Mouse (Mus musculus) erythroid progenitor cell, adult 5-6 weeks (primary cell): ENCODE data around the gene Evl. TPM values are rescaled to one million over a fixed set of nuclear protein-coding genes. Genes with fewer than 3 reads are reported as not detected.

Experiments
- ATAC-seq: replicated peaks from 2 replicates; pipeline ENCODE4 v1.8.0; 2016; ENCODE audit warnings: moderate number of reproducible peaks, mild to moderate bottlenecking, moderate TSS enrichment, inconsistent platforms; ENCODE audit not compliant: poor library complexity, low FRiP score, severe bottlenecking
- total RNA-seq, 2 experiments: library from RNA; stranded (forward) in 1 of 2; stranded (reverse) in 1 of 2; fragments of 150-400 nt in 1 of 2; fragments of 186-747, 209-891 nt in 1 of 2; gene quantifications; 2 replicates each; pipeline versions ENCODE4 v1.2.3 to v1.2.4; 2015 to 2017; ENCODE audit warnings: low replicate concordance in 2 of 2

The Evl gene
- total RNA-seq, 2 experiments from 2014 or later: 13.4 to 56.6 TPM

DNA sequence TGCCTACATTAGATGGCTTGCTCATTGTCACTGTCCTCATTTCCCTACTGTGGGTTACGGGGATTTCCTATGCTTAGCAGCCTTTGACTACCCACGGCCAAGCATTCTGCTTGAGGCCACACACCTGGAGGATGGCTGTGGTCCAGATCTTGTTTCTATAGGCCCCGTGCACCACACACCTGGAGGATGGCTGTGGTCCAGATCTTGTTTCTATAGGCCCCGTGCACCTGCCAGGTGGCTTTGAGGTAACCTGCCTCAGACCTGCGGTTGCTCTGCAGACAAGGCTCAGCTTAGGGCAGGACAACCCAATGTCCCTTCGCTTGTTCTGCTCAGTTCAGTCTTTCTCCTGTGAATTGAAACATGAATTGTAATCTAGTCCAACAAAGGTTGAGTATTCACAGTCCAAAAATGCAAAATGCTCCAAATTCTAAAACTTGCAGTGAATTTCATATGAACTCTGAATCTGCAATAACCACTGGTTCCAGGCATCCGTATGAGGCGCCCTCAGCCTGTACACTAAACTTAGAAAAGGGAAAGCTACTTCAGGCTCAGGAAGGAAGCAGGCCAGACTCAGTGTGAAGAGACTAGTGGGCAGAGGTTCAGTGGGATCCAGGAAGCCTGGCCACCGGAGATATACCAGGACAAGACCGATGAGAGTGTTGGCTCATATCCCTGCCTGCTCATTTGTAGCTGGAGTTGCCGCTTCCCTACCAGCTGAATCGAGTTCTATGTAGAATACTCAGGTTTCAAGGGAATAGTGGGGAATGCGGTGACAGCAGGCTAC lies 127.9 kb downstream of the Evl start:
- no peak for ATAC-seq

DNA sequence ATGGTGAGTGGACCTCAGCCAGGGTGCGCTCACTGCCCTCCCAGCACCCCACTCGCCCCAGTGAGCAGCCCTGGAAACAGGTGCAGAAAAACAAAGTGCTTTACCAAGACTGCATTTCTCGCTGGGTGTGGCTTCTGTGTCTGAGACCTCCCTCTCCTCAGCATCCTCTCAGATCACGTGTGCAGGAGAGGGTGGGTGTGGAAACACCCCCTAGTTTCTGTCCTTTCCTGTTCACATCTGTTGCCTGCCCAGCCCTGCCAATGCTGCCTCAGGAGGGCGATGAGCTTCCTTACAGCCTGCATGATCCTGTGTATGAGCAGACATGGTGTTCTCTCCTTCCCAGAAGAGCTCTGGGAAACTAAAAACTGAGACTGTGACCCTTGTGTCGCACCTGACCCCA lies 131.9 kb downstream of the Evl start:
- ATAC-seq: no peak

DNA sequence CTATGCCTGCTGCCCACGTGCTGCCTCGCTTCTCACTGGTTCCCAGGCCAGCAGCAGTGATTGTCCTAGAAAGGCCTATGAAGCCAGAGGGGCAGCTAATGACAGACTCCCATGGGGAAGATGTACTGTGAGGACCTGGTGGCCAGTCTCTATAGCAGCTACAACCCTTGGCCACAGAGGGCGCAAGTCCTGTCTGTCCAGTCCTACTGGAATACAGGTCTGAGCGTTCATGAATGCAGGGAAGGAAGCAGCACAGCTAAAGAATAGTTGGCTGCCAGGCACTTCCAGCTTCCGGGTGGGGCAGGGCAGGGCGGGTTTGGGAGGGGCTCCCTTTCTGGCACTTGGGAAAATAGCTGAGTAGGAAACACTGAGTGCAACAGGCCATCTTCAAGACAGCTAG lies 132.4 kb downstream of the Evl start:
- ATAC-seq: no peak

DNA sequence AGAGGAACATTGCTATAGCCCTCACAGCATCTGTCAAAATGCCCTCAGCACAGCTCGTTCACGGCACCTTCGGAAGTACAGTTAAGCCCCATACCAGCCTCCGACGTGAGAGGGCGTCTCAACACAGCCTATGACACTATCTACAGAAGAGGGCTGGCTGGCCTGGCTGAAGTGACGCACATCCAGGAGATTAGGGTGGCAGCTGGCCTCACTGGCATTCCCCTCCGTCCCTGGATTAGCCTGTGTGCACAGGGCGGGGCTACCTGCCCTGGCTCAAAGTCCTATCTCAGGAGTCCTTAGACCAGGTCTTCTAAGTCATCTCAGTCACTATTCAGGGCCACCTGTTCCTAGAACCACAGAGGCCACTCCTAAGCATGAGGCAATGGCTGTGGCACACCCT lies 134.6 kb downstream of the Evl start:
- ATAC-seq: no peak

DNA sequence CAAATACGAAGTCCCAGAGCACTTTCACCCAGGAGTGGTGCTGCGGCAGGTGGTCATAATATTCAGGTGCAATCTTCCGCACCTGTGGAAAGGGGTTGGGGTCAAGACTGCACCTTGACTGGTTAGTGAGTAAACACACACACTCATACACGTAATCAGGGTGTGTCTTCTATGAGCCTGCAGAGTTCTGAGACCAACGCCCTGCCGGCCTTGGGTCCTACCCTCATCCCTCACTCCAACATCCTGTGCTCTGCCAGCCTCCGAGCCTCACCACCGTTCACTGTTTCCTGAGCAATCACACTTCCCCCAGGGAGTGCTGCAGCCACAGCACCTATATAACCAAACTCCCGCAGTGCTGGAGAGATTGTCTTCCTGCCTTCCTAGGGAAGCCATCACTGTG lies 136.0 kb downstream of the Evl start:
- no peak for ATAC-seq

DNA sequence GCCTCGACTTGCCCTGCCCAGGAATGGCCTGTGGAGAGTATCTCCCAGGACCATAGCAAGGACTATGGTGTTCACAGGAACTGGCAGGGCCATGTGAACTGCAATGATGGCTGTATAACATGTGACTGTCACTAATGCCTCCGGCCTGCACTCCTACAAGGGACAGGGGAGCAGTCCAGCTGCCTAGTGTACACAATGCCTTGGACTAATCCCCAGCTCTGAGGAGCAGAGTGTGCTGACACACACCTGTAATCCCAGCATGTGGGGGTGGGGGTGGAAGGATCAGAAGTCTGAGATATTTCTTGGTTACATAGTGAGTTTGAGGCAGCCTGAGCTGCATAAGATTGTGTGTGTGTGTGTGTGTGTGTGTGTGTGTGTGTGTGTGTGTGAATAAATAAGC lies 139.1 kb downstream of the Evl start:
- ATAC-seq: no peak

DNA sequence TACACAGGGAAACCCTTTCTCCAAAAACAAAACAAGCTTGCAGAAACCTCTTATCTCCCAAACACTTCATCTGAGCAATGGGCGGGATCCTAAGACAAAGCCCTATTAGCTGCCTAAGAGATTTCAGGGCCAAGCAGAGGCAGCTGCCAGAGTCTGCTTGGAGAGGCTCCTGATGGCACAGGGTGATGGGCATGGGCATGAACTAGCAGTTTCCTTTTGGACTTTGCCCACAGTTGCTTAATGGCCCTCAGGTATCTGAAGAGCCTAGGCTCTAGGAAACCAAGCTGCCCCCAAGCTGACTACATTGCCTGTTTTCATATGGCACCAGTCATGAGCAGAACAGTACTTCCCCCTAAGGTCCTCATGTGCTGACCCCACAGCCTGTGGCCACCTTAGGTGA lies 139.7 kb downstream of the Evl start:
- ATAC-seq: no peak

DNA sequence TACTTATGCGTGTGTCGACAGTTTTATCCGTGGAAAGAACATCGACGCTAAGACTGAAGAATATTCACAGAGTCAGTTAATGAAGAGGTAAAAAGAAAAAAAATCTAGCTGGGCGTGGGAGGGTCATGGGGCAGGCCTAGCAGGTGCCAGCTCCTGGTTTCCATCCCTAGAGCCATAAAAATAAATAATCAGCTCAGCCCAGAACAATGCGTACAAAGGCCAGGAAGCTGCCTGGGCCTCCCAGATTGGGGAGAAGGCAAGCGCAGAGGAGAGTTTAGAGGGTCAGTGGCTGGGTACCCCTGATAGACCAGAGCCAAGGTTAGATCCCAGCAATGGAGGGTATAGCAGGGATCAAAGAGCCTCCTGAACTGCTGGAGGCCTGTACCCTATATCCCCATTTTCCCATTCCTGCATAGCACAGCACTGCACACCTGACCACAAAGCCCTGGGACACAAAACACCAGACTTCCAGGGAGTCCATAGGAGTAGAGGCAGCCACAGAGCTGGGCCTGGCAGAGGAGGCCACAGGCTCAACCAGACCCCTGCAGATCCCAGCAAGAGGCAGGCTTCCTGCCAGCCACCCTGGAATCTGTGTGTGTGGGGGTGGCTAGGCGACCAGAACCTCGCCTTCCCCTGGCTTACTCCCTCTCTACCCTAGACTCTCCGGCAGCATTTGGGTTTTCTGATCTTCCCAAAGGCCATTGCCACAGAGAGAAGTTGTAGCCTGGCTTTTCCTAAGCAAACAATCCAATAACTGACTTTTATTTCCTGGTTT lies 144.4 kb downstream of the Evl start:
- ATAC-seq: no peak

DNA sequence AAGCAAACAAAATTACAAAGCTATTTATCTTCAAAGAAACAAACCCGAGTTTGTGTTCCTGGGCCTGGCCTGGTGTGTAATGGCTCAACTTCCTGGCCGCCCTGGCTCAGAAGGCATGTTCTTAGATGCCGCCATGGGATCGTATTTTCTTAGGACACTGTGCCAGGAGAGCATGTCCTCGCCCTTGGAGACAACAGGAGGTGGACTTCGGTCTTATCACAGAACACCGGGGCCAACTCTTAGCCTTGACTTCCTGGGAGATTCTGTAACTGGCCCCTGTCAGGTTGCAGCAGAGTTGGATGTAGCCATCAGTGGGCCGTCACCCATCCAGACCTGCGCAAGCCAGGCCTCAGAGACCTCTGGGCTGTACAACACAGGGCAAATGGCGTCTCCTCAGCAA lies 145.1 kb downstream of the Evl start:
- ATAC-seq: no peak

DNA sequence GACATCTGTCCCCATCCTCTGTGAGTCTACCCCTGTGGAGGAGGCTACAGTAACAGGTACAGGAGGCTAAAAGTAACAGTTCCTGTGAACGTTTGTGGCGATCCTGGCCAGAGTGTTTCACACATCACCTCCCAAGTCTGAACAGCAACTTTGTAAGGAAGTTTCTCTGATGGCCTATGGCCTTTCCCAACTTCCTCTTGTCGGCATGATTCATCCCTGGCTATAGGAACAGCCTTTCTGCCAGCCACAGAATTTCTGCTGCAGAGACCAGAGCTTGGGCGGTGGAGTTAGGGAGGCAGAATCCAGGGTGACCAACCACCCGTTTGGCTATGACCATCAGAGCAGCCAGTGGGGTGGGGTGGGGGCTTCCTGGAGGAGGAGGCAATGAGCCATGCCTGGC lies 145.5 kb downstream of the Evl start:
- ATAC-seq: no peak

DNA sequence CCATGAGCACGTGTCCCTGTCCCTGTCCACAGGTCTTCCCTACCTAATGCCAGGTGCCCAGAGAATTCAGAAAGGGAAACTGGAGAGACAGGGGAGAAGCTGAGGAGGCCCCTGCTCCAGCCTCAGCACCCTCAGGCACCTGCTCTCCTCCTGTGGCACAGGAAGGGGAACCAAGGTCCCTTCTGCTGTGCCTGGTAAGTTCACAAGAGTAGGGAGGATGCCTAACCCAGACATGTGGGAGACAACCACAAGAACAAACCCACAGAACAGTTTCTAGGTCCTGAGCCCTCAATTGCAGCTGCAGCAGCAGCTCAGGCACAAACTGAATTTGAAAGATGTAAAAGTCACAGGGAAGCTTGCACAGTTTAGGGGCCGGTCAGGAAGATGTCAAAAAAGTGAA lies 146.7 kb downstream of the Evl start:
- no peak for ATAC-seq

DNA sequence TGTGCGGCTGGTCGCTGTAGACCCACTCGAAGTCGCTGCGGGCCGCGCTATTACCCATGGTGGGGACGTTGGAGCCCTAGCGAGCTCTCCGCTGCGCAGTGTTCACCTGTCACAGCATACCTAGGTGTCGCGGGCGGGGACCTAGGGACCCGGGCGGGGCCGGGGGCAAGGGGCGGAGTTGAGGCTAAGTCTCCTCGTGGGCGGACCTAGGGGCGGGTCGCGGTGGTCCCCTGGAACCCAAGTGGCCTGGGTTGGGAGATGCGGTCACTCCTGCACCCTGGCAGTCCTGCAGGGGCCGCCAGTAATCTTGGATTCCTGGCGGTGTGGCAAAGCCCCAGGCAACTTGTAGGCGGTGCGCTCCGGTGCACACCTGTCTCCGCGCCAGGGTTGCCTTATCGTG lies 147.7 kb downstream of the Evl start, which contains the start of gene Degs2:
Degs2 (minus strand) TSS at position 131 of the 400 bp plus-strand sequence.
- ATAC-seq: no peak

DNA sequence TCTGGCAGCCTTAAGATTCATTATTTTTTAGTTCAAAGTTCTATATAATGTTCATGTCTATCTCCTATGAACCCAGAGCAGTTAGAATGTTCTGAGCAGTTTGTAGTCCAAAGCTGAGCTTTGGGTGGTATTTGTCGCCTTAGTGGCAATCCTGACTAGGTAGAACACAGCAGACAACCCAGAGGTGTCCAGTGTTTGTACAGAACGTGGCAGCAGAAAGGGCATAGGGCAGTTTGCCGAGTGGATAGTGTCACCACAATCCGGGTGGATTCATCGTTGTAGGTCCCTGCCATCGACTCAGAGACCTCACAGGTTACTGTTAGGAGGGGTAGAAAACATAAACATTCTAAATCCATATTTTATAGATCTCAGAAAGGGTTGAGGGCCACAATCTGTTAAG lies 151.0 kb downstream of the Evl start:
- ATAC-seq: no peak

DNA sequence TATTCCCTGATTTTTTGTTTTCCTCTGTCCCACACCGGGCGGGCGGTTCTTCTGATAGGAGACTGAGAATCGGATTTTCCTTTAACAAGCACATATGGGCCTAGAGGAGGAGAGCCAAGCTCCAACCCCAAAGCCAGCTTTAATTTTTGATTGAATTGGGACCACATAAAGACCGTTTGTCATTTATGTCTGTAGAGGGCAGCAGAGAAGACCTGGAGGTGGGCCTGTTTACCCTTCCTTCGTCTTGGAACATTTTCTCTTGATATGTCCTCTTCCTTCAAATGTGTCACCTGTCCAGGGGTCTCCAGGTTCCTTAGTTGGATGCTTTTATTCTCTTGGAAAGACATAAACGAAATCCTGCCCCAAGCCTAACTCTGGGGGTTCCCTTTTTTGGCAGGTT lies 151.6 kb downstream of the Evl start:
- no peak for ATAC-seq

DNA sequence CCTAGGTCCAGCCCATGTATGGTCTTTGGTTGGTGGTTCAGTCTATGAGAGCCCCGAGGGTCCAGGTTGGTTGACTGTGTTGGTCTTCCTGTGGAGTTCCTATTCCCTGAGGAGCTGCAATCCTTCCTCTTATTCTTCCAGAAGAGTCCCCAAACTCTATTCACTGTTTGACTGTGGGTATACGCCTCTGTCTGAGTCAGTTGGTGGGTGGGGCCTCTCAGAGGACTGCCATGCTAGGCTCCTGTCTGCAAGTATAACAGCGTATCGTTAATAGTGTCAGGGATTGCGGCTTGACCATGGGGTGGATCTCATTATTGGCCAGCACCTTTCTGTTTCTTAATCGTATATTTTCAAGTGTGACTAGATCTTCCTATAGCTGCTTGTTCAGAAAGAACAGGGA lies 154.9 kb downstream of the Evl start:
- no peak for ATAC-seq

DNA sequence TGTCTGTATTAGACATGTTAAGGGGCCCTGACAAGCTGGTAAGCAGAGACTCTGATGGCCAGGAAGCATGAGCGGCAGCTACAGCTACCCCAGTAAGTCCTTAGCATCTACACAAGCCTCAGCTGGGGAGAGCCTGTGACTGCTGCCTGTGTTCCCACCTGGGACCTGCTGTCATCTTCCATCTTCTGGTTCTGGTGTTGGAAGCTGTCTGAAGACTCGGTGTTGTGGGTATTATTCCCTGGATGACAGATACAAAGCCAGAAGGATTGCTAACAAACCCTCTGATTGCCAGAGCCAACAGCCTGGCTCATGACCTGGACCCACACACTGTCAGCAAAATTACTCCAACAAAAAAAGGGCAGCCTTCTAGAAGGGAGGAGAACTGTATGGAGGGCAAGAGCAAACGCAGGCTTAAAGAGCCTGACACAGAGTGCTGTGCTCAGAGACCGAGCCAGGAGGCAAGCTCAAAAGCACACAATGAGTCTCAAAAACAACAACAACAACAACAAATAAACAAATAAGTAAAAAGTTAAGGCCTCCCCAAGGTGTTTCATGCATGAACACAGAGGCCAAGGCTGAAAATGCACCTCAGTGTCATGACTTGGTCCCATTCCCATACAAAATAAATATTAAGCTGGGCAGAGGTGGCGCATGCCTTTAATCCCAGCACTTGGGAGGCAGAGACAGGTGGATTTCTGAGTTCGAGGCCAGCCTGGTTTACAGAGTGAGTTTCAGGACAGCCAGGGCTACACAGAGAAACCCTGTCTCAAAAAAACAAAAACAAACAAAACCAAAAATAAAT lies 155.6 kb downstream of the Evl start:
- no peak for ATAC-seq

DNA sequence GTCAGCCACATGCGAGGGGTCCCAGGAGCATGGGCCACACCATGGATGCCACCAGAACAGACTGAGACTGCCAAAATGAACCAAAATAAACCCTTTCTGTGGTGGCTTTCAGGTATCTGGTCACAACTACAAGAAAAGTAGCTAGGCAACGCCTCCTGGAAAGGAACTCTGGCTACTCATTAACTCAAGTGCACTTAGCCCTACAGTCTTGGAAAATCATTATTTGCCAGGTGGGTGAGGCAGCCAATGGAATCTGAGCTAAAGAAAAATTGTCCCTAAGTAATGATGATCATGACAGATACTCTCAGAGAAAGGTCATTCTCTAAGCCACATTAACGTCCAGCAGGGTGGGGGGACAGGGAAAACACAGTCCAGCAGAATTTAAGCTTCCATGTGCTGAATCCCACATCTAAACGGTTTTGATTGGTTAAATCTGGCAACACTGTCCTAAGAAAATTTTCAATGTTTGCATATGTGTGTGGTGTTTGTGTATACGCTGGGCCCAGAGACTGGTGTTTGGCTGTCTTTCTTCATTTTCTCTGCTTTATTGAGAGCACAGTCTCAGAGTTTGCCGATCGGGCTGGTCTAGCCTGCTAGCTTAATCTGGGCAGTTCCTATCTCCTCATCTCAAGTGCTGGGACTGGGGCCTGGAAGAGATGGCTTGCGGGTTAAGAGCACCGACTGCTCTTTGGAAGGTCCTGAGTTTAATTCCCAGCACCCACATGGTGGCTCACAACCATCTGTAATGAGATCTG lies 156.5 kb downstream of the Evl start:
- ATAC-seq: no peak

DNA sequence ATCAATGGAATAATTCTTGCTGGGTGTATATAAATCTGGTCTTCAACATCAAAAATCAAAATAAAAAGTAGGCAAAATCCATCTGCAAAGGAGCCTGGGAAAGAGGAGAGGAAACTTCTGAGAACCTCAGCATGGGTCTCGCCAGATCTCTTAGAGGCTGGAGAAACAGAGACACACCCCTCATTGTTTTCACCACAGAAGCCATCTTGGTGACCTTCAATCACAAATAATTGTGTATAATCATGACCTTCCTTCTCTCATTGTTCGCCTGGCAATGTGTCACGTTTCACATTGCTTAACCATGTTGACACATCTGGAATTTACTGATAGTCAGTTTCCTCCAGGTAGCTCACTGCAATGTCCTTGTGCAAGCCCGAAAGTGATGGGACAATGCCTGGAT lies 158.0 kb downstream of the Evl start:
- ATAC-seq: no peak

DNA sequence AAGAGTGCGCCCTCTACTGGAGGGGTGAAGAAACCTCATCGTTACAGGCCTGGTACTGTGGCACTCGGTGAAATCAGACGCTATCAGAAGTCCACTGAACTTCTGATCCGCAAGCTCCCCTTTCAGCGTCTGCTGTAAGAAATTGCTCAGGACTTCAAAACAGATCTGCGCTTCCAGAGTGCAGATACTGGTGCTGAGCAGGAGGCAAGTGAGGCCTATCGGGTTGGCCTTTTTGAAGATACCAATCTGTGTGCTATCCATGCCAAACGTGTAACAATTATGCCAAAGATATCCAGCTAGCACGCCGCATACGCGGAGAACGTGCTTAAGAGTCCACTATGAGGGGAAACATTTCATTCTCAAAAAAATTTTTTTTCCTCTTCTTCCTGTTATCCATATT lies 159.5 kb downstream of the Evl start:
- ATAC-seq: 0 out of 2 replicates have a peak, but pooled peaks have one; percentile 63

DNA sequence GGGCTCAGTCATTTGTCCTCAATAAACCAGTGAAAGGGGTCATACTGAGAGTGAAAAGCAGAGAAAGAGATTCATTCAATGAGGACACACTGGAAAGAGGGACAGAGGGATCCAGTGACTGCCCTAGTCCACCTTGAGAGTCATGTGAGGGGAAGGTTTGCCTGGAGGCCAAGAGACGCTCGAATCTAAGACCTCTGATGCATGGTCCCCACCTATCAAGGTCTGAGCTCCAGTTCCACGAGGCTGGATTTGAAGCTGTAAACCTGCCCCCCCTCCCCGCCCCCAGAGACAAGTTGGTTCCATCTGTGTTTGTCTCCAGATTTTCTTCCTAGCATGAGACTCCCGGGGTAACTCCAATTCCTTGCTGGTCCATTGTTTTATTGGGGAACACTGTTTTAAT lies 161.3 kb downstream of the Evl start:
- no peak for ATAC-seq
